Mouse (Mus musculus) heart, embryonic 12.5 days (tissue): Measurements from ENCODE around the gene Ugt1a6b. TPM values are rescaled to one million over a fixed set of nuclear protein-coding genes. Genes with fewer than 3 reads are reported as not detected.
"Not testable (repeated sequence)": the region's sequence is repeated elsewhere in the genome, so short reads cannot be mapped to it uniquely, and the experiment has no call there.

Experiments used
- ATAC-seq: fragments of 200-750 bp; cut with Nextera tagmentation; 2 replicates; pipeline ENCODE4 v1.8.0; 2017; ENCODE audit warnings: moderate TSS enrichment, moderate library complexity; ENCODE audit not compliant: insufficient number of reproducible peaks, low FRiP score
- H3K27ac ChIP-seq: fragments of 300-500 bp; sonication (generic); 2 replicates; pipeline ENCODE4 v1.5.1; 2016; ENCODE audit warnings: mild to moderate bottlenecking, moderate library complexity; ENCODE audit not compliant: poor library complexity, severe bottlenecking
- H3K27me3 ChIP-seq: fragments of 300-500 bp; sonication (generic); replicated peaks from 2 replicates; pipeline ENCODE4 v1.6.1; 2016; ENCODE audit warnings: mild to moderate bottlenecking, moderate library complexity
- H3K36me3 ChIP-seq: fragments of 300-500 bp; sonication (generic); 2 replicates; pipeline ENCODE4 v1.6.1; 2016; ENCODE audit warnings: mild to moderate bottlenecking, moderate library complexity
- H3K4me1 ChIP-seq: fragments of 300-500 bp; sonication (generic); replicated peaks from 2 replicates; pipeline ENCODE4 v1.6.1; 2016; ENCODE audit warnings: mild to moderate bottlenecking
- H3K4me2 ChIP-seq: fragments of 300-500 bp; sonication (generic); 2 replicates; pipeline ENCODE4 v1.6.1; 2016; ENCODE audit warnings: mild to moderate bottlenecking, moderate library complexity
- H3K4me3 ChIP-seq: fragments of 300-500 bp; sonication (generic); 2 replicates; pipeline ENCODE4 v1.5.1; 2016; ENCODE audit warnings: mild to moderate bottlenecking
- H3K9ac ChIP-seq: fragments of 300-500 bp; sonication (generic); 2 replicates; pipeline ENCODE4 v1.6.1; 2016; ENCODE audit warnings: mild to moderate bottlenecking, moderate library complexity
- H3K9me3 ChIP-seq: fragments of 300-500 bp; sonication (generic); replicated peaks from 2 replicates; pipeline ENCODE4 v1.6.1; 2016; ENCODE audit warnings: mild to moderate bottlenecking, moderate library complexity
- WGBS: fragments of 180-500 bp; shearing (Covaris S2); methylation state at CpG from one replicate; pipeline ENCODE4 v1.1.7; 2016; 5-methylcytosine and 5-hydroxymethylcytosine counted together
- polyA plus RNA-seq: library from polyadenylated mRNA; unstranded; fragments of >200 nt; fragmentation: Nextera tagmentation; extraction: Ambion mirVana; gene quantifications from 2 replicates; pipeline ENCODE4 v1.2.1, GENCODE M21; 2016

The Ugt1a6b gene
- polyA plus RNA-seq, 1 experiment from 2014 or later = not detected

DNA sequence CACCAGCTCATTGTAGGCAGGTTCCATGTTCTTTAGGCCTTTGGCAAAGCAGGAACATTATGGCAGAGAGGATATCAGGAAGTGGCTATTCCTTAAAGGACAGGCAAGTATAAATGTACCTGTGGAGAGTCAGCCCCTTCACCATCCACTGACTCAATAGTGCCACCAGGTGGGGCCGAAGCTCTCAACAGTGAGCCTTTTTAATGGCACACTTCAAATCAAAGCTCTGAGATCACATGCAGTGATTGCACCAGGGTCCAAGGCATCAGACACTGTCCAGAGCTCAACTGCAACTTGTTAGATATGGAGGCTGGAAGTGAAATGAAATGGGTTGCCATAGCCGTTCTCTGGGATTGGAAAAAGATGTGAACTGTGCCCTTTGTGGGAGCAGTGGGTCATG, 42.2 kb downstream of the Ugt1a6b start:
- WGBS = 59% methylated on average over 2 of the region's 2 CpGs

DNA sequence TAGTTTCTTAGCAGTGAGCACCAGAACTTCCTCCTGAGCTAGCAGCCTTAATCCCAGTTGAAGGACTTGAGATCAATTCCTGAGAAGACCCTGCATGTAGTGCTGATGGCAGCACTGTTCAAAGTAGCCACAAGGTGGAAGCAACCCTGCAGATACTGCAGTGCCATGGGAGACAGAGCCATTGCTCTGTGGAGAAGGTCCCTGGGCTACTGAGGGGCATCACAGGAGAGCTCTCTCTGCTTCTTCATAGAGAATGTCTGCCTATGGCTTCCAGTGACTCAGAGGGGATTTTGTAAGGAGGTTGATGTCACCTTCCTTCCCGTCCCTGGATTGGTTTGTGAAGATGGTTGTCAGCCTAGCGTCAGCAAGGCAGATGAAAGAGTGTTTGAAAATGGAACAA, 47.1 kb downstream of the Ugt1a6b start:
- H3K27me3 ChIP-seq, H3K9ac ChIP-seq, H3K4me3 ChIP-seq, H3K36me3 ChIP-seq, ATAC-seq, H3K9me3 ChIP-seq, H3K4me2 ChIP-seq, H3K27ac ChIP-seq, H3K4me1 ChIP-seq: not testable (repeated sequence)
- 58% methylated on average over 2 of the region's 2 CpGs for WGBS

More for the DNA sequence above, 42.2 kb downstream of the Ugt1a6b start:
- not testable (repeated sequence) for H3K9me3 ChIP-seq, H3K4me3 ChIP-seq, H3K27me3 ChIP-seq, ATAC-seq, H3K9ac ChIP-seq, H3K36me3 ChIP-seq, H3K27ac ChIP-seq, H3K4me1 ChIP-seq, H3K4me2 ChIP-seq

DNA sequence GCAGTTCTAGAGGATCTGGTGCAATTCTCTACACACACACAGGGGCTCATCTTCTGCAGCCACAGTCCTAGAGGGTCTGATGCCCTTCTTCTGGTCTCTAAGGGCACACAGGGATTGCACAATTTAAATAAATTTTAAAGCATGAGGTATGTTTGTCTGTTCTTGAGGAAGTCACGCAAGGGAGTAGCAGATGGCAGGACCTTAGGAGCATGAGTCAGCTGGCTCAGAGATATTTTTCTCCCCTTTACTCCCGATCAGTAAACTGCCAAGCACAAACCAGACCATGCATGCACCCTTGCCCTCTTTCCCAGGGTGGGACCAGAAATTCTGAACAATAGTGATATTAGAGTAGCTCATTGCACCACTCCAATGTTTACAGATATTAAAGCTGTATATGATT, 55.4 kb downstream of the Ugt1a6b start:
- Histone ChIP-seq H3K4me3 (no peak overlapping the region), H3K36me3 (no peaks in the 10 kb centered on the region), H3K27ac (no peak overlapping the region), H3K9ac (no peak overlapping the region), H3K9me3 (no peaks in the 10 kb centered on the region), H3K4me2 (no peak overlapping the region), H3K27me3 (no peaks in the 10 kb centered on the region), H3K4me1 (no peaks in the 10 kb centered on the region)
- WGBS = 66% methylated on average over 2 of the region's 2 CpGs
- ATAC-seq = no peak

DNA sequence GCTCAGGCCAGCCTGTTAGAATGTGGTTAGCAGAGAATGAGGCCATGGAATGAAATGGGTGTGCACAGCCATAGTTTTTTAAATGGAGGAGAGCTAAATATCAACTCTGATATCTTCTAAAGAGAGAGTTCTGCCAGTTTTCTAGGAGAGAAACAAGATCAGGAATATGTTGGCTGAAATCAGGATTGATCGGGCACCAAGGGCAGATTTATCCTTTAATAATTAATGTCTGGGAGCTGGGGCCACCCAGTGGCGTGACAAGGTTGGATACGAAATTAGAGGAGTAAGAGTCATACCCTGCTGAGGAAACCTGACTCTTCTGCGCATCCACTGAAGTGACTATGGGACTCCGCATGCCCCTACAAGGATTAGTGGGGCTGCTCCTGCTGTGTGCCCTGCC, 62.7 kb downstream of the Ugt1a6b start, which contains the start of gene Ugt1a5:
Ugt1a5 (plus strand) TSS at position 302 of the 400 bp plus-strand sequence.
- no peak for ATAC-seq
- no peaks in the 10 kb centered on the region for H3K27me3 ChIP-seq
- H3K9ac ChIP-seq = no peak within 1 kb of the TSS
- H3K27ac ChIP-seq = no peak within 1 kb of the TSS
- H3K4me3 ChIP-seq = no peak within 1 kb of the TSS
- H3K4me2 ChIP-seq = no peak within 1 kb of the TSS
- 0 out of 2 replicates have a peak, but pooled peaks cover 3% of the 10 kb centered on the region for H3K9me3 ChIP-seq
- no peaks in the 10 kb centered on the region for H3K4me1 ChIP-seq
- 72% methylated on average over 5 of the region's 5 CpGs for WGBS
- no peaks in the 10 kb centered on the region for H3K36me3 ChIP-seq

DNA sequence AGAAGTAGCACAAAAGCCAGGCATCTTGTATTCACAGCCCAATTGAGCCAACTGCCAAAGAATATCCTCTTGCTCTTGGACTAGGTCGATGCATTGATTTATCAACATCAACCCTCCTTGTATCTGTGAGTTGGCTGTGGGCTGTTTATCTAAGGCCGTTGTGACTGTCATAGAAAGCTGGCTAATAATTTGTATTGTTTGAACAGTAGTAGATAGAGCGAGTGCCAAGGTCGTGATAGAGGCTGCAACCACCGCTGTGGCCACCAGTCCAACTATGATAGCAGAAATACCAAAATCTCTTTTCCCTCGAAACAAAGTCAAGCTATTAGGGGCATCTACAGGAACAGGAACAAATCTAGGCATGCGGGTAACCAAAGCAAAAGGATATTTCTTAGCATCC, 69.1 kb downstream of the Ugt1a6b start:
- 75% methylated on average over 7 of the region's 7 CpGs for WGBS
- peaks cover 23% of the 10 kb centered on the region for H3K9me3 ChIP-seq
- H3K4me3 ChIP-seq, H3K4me2 ChIP-seq, H3K36me3 ChIP-seq, H3K27ac ChIP-seq, H3K4me1 ChIP-seq, ATAC-seq, H3K9ac ChIP-seq, H3K27me3 ChIP-seq: not testable (repeated sequence)

DNA sequence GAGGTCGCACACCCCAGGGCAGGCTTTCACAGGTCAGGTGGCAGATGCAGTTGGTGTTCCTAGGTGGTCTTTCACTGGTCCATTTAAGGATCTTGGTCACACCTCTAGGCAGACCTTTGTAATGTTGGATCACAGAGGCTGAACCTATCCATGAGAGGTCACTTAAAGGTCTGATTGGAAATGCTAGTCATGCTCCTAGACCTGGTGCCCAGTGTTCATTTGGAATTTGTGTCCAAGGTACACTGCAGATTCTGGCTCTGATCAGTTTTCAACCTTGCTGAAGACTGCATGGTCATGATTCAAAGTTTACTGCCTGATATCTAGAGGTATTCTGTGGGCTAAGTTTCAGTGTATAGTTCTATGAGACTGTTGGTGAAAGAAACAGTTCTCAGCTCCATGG, 76.6 kb downstream of the Ugt1a6b start:
- ATAC-seq = no peak
- 80% methylated on average over 1 of the region's 1 CpGs for whole genome bisulfite sequencing
- Histone ChIP-seq H3K36me3 (no peaks in the 10 kb centered on the region), H3K27me3 (no peaks in the 10 kb centered on the region), H3K4me1 (no peaks in the 10 kb centered on the region), H3K9me3 (peaks cover 17% of the 10 kb centered on the region), H3K4me2 (no peak overlapping the region), H3K9ac (no peak overlapping the region), H3K4me3 (no peak overlapping the region), H3K27ac (no peak overlapping the region)

DNA sequence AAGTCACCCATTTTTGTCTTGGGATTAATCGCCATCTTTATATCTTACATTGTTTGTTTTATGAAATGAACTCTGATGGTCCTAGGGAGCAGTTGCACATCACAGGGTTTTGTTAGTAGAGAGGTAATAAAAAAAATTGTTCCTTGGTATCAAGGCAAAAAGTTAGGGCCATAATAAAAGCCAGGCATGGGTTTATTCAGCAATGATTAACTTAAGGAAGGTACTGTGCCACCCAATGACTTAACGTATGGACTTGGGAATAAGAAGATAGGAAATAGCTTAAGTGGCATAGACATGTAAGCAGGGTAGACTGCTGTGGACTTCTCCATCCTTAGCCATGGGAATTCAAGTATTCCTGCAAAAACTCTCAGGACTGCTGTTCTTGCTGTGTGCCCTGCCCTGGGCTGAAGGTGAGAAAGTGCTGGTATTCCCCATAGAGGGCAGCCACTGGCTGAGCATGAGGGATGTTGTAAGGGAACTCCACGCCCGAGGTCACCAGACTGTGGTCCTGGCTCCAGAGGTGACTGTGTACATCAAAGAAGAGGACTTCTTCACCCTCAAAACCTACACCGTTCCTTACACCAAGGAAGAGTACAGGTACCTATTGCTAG, 83.4 kb downstream of the Ugt1a6b start:
- no peaks in the 10 kb centered on the region for H3K4me1 ChIP-seq
- H3K4me3 ChIP-seq = no peak overlapping the region
- WGBS = 79% methylated on average over 5 of the region's 5 CpGs
- no peak overlapping the region for H3K4me2 ChIP-seq
- no peaks in the 10 kb centered on the region for H3K27me3 ChIP-seq
- ATAC-seq = no peak
- H3K27ac ChIP-seq = no peak overlapping the region
- no peaks in the 10 kb centered on the region for H3K9me3 ChIP-seq
- H3K36me3 ChIP-seq = no peaks in the 10 kb centered on the region
- H3K9ac ChIP-seq = no peak overlapping the region

DNA sequence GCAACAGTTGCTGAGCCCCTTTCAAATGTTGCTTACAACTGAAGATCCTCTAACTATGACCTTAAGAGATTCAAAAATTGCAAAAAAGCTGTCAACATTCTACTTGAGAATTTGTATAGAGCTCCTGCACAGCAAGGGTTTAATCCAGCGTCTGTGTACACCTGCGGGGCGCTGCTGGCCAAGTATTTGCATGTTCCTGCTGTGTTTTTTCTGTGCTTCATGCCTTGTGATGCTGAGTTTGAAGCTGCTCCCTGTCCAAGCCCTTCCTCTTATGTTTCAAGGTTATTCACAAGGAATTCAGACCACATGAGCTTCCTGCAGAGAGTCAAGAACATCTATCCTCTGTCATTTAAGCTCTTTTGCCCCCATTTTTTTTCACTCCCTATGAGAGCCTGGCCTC, 89.1 kb downstream of the Ugt1a6b start:
- Histone ChIP-seq H3K27ac (no peak overlapping the region), H3K4me1 (no peaks in the 10 kb centered on the region), H3K9ac (no peak overlapping the region), H3K27me3 (no peaks in the 10 kb centered on the region), H3K36me3 (no peaks in the 10 kb centered on the region), H3K4me2 (no peak overlapping the region), H3K4me3 (no peak overlapping the region), H3K9me3 (no peaks in the 10 kb centered on the region)
- WGBS = 72% methylated on average over 3 of the region's 3 CpGs
- no peak for ATAC-seq

DNA sequence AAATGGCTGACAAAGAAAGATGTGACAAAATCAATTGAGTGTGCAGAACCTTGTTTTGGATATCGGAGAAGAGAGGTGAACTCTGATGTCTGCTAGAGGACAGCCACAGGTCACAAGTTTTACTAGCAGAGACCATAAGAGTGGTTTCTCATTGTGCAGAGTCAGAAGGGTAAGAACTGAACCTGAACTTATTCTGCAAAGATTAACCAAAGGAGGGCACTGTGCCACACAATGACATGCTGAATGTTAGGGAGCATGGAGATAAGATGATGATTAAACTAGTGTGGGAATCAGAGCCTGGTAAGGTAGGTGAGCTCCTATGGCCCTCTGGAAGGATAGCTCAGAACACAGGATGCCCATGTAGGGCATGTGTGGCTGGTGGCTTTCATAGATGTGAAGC, 92.6 kb downstream of the Ugt1a6b start:
- Histone ChIP-seq H3K36me3 (no peaks in the 10 kb centered on the region), H3K4me2 (no peak overlapping the region), H3K9ac (no peak overlapping the region), H3K4me3 (no peak overlapping the region), H3K9me3 (no peaks in the 10 kb centered on the region), H3K4me1 (no peaks in the 10 kb centered on the region), H3K27me3 (no peaks in the 10 kb centered on the region), H3K27ac (no peak overlapping the region)
- WGBS = 89% methylated on average over 1 of the region's 1 CpGs
- ATAC-seq = no peak

DNA sequence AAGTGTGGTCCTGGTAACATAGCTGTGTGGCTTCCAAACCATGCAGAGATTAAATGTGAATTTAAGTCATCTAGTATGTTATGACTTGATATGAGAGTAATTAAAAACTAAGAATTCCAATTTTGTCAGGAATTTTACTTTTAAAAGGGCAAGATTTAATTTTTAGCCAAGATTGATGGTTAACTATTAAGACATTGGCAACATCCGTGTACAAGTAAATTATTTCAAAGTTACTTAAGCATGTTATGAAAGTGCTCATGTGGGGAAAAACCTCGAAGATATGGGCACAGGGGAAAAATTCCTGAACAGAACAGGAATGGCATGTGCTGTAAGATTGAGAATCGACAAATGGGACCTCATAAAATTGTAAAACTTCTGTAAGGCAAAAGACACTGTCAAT, 94.4 kb downstream of the Ugt1a6b start:
- Histone ChIP-seq H3K27ac (no peak overlapping the region), H3K9ac (no peak overlapping the region), H3K27me3 (no peaks in the 10 kb centered on the region; the same call in 1 of the 2 replicates), H3K4me2 (no peak overlapping the region), H3K4me3 (no peak overlapping the region), H3K36me3 (no peaks in the 10 kb centered on the region), H3K9me3 (no peaks in the 10 kb centered on the region), H3K4me1 (no peaks in the 10 kb centered on the region)
- 69% methylated on average over 3 of the region's 3 CpGs for WGBS
- no peak for ATAC-seq

DNA sequence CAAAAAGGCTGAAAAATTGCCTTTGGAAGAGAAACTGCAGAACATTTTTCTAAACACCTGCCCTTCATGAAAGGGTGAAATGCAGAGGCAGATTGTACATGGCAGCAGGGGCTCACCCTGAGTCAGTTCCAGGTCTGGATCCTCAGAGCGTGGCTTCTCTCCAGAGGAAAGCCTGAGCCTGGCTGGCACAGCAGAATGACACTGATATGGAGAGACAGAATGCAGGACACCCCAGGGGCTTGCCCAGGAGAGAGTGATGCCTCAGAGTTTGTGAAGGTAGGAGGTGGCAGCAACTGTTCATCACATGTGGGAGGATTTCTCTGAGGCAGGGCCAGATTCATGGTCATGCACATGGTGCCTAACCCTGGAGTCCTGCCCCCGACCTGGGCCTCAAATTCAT, 96.9 kb downstream of the Ugt1a6b start:
- H3K4me1 ChIP-seq = no peaks in the 10 kb centered on the region
- no peak for ATAC-seq
- no peak overlapping the region for H3K4me2 ChIP-seq
- H3K27ac ChIP-seq = no peak overlapping the region
- no peaks in the 10 kb centered on the region; the same call in 1 of the 2 replicates for H3K27me3 ChIP-seq
- H3K4me3 ChIP-seq = no peak overlapping the region
- H3K9ac ChIP-seq = no peak overlapping the region
- no peaks in the 10 kb centered on the region for H3K36me3 ChIP-seq
- WGBS = 80% methylated on average over 2 of the region's 2 CpGs
- H3K9me3 ChIP-seq = no peaks in the 10 kb centered on the region; the same call in 1 of the 2 replicates

DNA sequence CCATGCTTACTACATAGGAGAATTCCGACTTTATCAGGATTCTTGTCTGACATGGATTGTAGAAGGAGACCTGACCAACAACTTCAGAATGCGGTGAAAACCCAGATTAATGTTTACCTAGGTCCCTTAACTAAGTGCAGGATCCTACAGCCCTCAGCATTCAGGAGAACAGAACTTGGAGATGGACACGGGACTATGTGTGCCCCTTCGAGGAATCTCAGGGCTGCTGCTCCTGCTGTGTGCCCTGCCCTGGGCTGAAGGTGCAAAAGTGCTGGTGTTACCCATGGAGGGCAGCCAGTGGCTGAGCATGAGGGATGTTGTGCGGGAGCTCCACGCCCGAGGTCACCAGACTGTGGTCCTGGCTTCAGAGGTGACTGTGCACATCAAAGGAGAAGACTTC, 97.4 kb downstream of the Ugt1a6b start, which contains the start of gene Ugt1a2:
Ugt1a2 (plus strand) TSS at position 146 of the 400 bp plus-strand sequence.
- H3K9ac ChIP-seq = no peak within 1 kb of the TSS
- H3K9me3 ChIP-seq = no peaks in the 10 kb centered on the region; the same call in 1 of the 2 replicates
- H3K4me3 ChIP-seq = no peak within 1 kb of the TSS
- ATAC-seq = no peak
- H3K4me2 ChIP-seq = no peak within 1 kb of the TSS
- H3K4me1 ChIP-seq = no peaks in the 10 kb centered on the region
- no peak within 1 kb of the TSS for H3K27ac ChIP-seq
- 79% methylated on average over 7 of the region's 7 CpGs for WGBS
- H3K36me3 ChIP-seq = no peaks in the 10 kb centered on the region
- H3K27me3 ChIP-seq = no peaks in the 10 kb centered on the region; the same call in 1 of the 2 replicates
